Mouse (Mus musculus) hematopoietic stem cell, adult 5-6 weeks (primary cell): ENCODE results near the gene Gm10681. TPM values are rescaled to one million over a fixed set of nuclear protein-coding genes. Genes with fewer than 3 reads are reported as not detected.
"Not testable (repeated sequence)": the region's sequence is repeated elsewhere in the genome, so short reads cannot be mapped to it uniquely, and the experiment has no call there.

Source experiments
- ATAC-seq, 2 experiments: fragments of 125-278 bp in 1 of 2; replicated peaks in 1 of 2; 2 replicates each; pipeline ENCODE4 v1.8.0; 2016 to 2017; ENCODE audit warnings: inconsistent platforms in 2 of 2, mild to moderate bottlenecking in 2 of 2, moderate number of reproducible peaks in 2 of 2, low read depth in 1 of 2, moderate TSS enrichment in 1 of 2; ENCODE audit not compliant: low FRiP score in 2 of 2, poor library complexity in 2 of 2, severe bottlenecking in 2 of 2, insufficient read depth in 1 of 2, low TSS enrichment in 1 of 2
- total RNA-seq: library from RNA; stranded (forward); fragments of 172-1452, 232-1000 nt; gene quantifications from 2 replicates; pipeline ENCODE4 v1.2.3, GENCODE M21; 2017

Gm10681 gene
- total RNA-seq: not detected in 2 replicates

- no peak for ATAC-seq
These were observed at the start of gene Gm10681 for GRCm38 (mm10) chr3:98588707-98589106. Gm10681 (minus strand) TSS chr3:98588807.

- ATAC-seq: no peak
These were observed 46.5 kb upstream of the Gm10681 start for GRCm38 (mm10) chr3:98635145-98635544.

- ATAC-seq: no peak
These were observed 41.5 kb upstream of the Gm10681 start, which contains the start of gene Hsd3b5 for GRCm38 (mm10) chr3:98630152-98630551. Hsd3b5 (minus strand) TSS chr3:98630252.

- no peak for ATAC-seq
These were observed 41.0 kb upstream of the Gm10681 start for GRCm38 (mm10) chr3:98629633-98630032.

- peak in 1 of 2 experiments; percentile 42; a peak in 1 of 4 replicates for ATAC-seq
These were observed 28.2 kb upstream of the Gm10681 start for GRCm38 (mm10) chr3:98616786-98617185.

- peak; percentile 52 to 68; a peak in 3 of 4 replicates for ATAC-seq
These were observed 27.6 kb upstream of the Gm10681 start for GRCm38 (mm10) chr3:98616244-98616643.

GRCm38 (mm10) chr3:98614406-98614927, 25.9 kb upstream of the Gm10681 start:
- ATAC-seq: not testable (repeated sequence)

GRCm38 (mm10) chr3:98613963-98614362, 25.4 kb upstream of the Gm10681 start:
- no peak for ATAC-seq

- not testable (repeated sequence) for ATAC-seq
These were observed 24.9 kb upstream of the Gm10681 start for GRCm38 (mm10) chr3:98613540-98613939.

- no peak for ATAC-seq
These were observed 886 bp downstream of the Gm10681 start for GRCm38 (mm10) chr3:98587721-98588120.

- ATAC-seq: not testable (repeated sequence)
These were observed 6.0 kb downstream of the Gm10681 start for GRCm38 (mm10) chr3:98582622-98583021.

GRCm38 (mm10) chr3:98582202-98582601, 6.4 kb downstream of the Gm10681 start:
- ATAC-seq: not testable (repeated sequence)

GRCm38 (mm10) chr3:98581024-98581423, 7.6 kb downstream of the Gm10681 start:
- ATAC-seq: not testable (repeated sequence)

GRCm38 (mm10) chr3:98567717-98568116, 20.9 kb downstream of the Gm10681 start:
- ATAC-seq: not testable (repeated sequence)

GRCm38 (mm10) chr3:98564894-98565293, 23.7 kb downstream of the Gm10681 start:
- not testable (repeated sequence) for ATAC-seq

GRCm38 (mm10) chr3:98563831-98564230, 24.8 kb downstream of the Gm10681 start:
- ATAC-seq: not testable (repeated sequence)

GRCm38 (mm10) chr3:98560711-98561110, 27.9 kb downstream of the Gm10681 start:
- not testable (repeated sequence) for ATAC-seq

GRCm38 (mm10) chr3:98550832-98551231, 37.8 kb downstream of the Gm10681 start:
- peak; percentile 25 to 43; a peak in 3 of 4 replicates for ATAC-seq

GRCm38 (mm10) chr3:98550215-98550614, 38.4 kb downstream of the Gm10681 start:
- ATAC-seq: peak; percentile 64 to 78; a peak in 3 of 4 replicates
